8 mouse cellular contexts compared by ENCODE assay signal in genomic region chr13:45239153-45239552, GRCm38 (mm10).
A peak's percentile ranks its signal among the peaks of the same experiment; 100 is the strongest.
DNase-seq lines count a peak whose midpoint lies in the region; ATAC-seq lines count a peak whose summit lies in the region.

No protein-coding gene starts in this region.

- no peak overlapping the region for H3K9ac ChIP-seq in forebrain, embryonic 13.5 days
- no peak overlapping the region for H3K9ac ChIP-seq in hindbrain, embryonic 16.5 days (ENCODE audit: low read depth, low read length)

- H3K27me3 ChIP-seq in forebrain, embryonic 13.5 days = no peaks in the 10 kb centered on the region; the same call in 1 of the 2 replicates
- no peaks in the 10 kb centered on the region for H3K27me3 ChIP-seq in forebrain, embryonic 10.5 days (ENCODE audit: poor library complexity, severe bottlenecking)
- H3K27me3 ChIP-seq in hindbrain, embryonic 16.5 days (replicated peaks; ENCODE audit: control insufficient read depth, insufficient read depth, low read length) = no peaks in the 10 kb centered on the region

- H3K4me3 ChIP-seq in forebrain, embryonic 13.5 days = no peak overlapping the region
- H3K4me3 ChIP-seq in forebrain, embryonic 10.5 days = no peak overlapping the region
- no peak overlapping the region for H3K4me3 ChIP-seq in hindbrain, embryonic 16.5 days (ENCODE audit: low read length)

- no peaks in the 10 kb centered on the region for H3K9me3 ChIP-seq in forebrain, embryonic 13.5 days (replicated peaks)
- H3K9me3 ChIP-seq in forebrain, embryonic 10.5 days = no peaks in the 10 kb centered on the region
- no peaks in the 10 kb centered on the region for H3K9me3 ChIP-seq in hindbrain, embryonic 16.5 days (ENCODE audit: control insufficient read depth, low read length)

- 31% methylated on average over 9 of the region's 9 CpGs for WGBS in forebrain, embryonic 13.5 days
- 82% methylated on average over 9 of the region's 9 CpGs for WGBS in forebrain, embryonic 10.5 days
- 36% methylated on average over 9 of the region's 9 CpGs for WGBS in hindbrain, embryonic 16.5 days

- H3K27ac ChIP-seq in forebrain, embryonic 13.5 days = no peak overlapping the region; the same call in 1 of the 2 replicates
- no peak overlapping the region for H3K27ac ChIP-seq in forebrain, embryonic 10.5 days
- no peak overlapping the region for H3K27ac ChIP-seq in hindbrain, embryonic 16.5 days (ENCODE audit: low read depth, low read length)

- no peaks in the 10 kb centered on the region for H3K36me3 ChIP-seq in forebrain, embryonic 13.5 days (ENCODE audit: poor library complexity, severe bottlenecking)
- H3K36me3 ChIP-seq in forebrain, embryonic 10.5 days (replicated peaks) = no peaks in the 10 kb centered on the region
- no peaks in the 10 kb centered on the region for H3K36me3 ChIP-seq in hindbrain, embryonic 16.5 days (ENCODE audit: control insufficient read depth, insufficient read depth, low read length)

- peak; percentile 79 for ATAC-seq in forebrain, embryonic 13.5 days
- ATAC-seq in hindbrain, embryonic 16.5 days = peak; percentile 64

- H3K4me2 ChIP-seq in forebrain, embryonic 13.5 days = peak overlapping the region; percentile 24
- peak overlapping the region; percentile 33 for H3K4me2 ChIP-seq in hindbrain, embryonic 16.5 days (ENCODE audit: low read length)

- peaks cover 5% of the 10 kb centered on the region for H3K4me1 ChIP-seq in forebrain, embryonic 13.5 days
- peaks cover 19% of the 10 kb centered on the region for H3K4me1 ChIP-seq in forebrain, embryonic 10.5 days
- H3K4me1 ChIP-seq in hindbrain, embryonic 16.5 days (ENCODE audit: control insufficient read depth, insufficient read depth, low read depth, low read length) = no peaks in the 10 kb centered on the region; the same call in 1 of the 2 replicates

- no peak for DNase-seq in forebrain, embryonic 10.5 days (ENCODE audit: extremely low spot score, low spot score)
- peak; percentile 9 for DNase-seq in NIH3T3 (ENCODE audit: low read depth)
- peak; percentile 20 to 39 for DNase-seq in left cerebral cortex, adult 9 months (ENCODE audit: low spot score in 2 of 2)
- DNase-seq in ovary, postnatal 36 days (ENCODE audit: low spot score) = peak; percentile 31
- no peak for DNase-seq in c-Kit-positive CD71-positive TER-119-positive erythroid progenitor cells, embryonic 14.5 days (ENCODE audit: low spot score)
- DNase-seq in heart, adult 8-10 months (ENCODE audit: low spot score) = no peak

Comparison
In these comparisons a context has a peak if more than half of its experiments do, and no peak if none do; other contexts are left out.
1. DNase-seq: peak in NIH3T3 (single experiment), left cerebral cortex, adult 9 months (2 of 2) and ovary, postnatal 36 days (single experiment); none in forebrain, embryonic 10.5 days (single experiment), c-Kit-positive CD71-positive TER-119-positive erythroid progenitor cells, embryonic 14.5 days (single experiment) and heart, adult 8-10 months (single experiment).